Mouse (Mus musculus) right cerebral cortex, postnatal 10 days (tissue): Measurements from ENCODE around the gene Cdcp2.
"Not testable (repeated sequence)": the region's sequence is repeated elsewhere in the genome, so short reads cannot be mapped to it uniquely, and the experiment has no call there.

Experiments
- DNase-seq, 2 experiments: peaks; one replicate each; pipeline ENCODE4 v3.0.0; 2021; ENCODE audit warnings: low spot score in 2 of 2

The Cdcp2 gene

GRCm38 (mm10) chr4:107091696-107092095 lies 5.0 kb upstream of the Cdcp2 start:
- no peak for DNase-seq

GRCm38 (mm10) chr4:107094484-107095187 lies 2.1 kb upstream of the Cdcp2 start:
- no peak for DNase-seq

GRCm38 (mm10) chr4:107096043-107096442 lies 648 bp upstream of the Cdcp2 start:
- DNase-seq, result no peak

- no peak for DNase-seq
Measured at GRCm38 (mm10) chr4:107097871-107098270, 1.2 kb downstream of the Cdcp2 start.

GRCm38 (mm10) chr4:107098375-107098774 lies 1.7 kb downstream of the Cdcp2 start:
- DNase-seq, result no peak

- no peak for DNase-seq
Measured at GRCm38 (mm10) chr4:107098791-107099525, 2.3 kb downstream of the Cdcp2 start.

- DNase-seq, result no peak
Measured at GRCm38 (mm10) chr4:107102220-107102619, 5.5 kb downstream of the Cdcp2 start.

GRCm38 (mm10) chr4:107106777-107107176 lies 10.1 kb downstream of the Cdcp2 start:
- no peak for DNase-seq

- no peak for DNase-seq
Measured at GRCm38 (mm10) chr4:107108291-107108731, 11.6 kb downstream of the Cdcp2 start.

GRCm38 (mm10) chr4:107109181-107109580 lies 12.5 kb downstream of the Cdcp2 start:
- not testable (repeated sequence) for DNase-seq

GRCm38 (mm10) chr4:107114278-107114677 lies 17.6 kb downstream of the Cdcp2 start:
- no peak for DNase-seq

GRCm38 (mm10) chr4:107117741-107118385 lies 21.2 kb downstream of the Cdcp2 start:
- no peak for DNase-seq

GRCm38 (mm10) chr4:107119056-107119455 lies 22.4 kb downstream of the Cdcp2 start:
- DNase-seq, result no peak

GRCm38 (mm10) chr4:107120676-107121075 lies 24.0 kb downstream of the Cdcp2 start:
- no peak for DNase-seq

- DNase-seq, result peak in 1 of 2 experiments; percentile 55
Measured at GRCm38 (mm10) chr4:107121165-107121943, 24.7 kb downstream of the Cdcp2 start.

GRCm38 (mm10) chr4:107124376-107124775 lies 27.7 kb downstream of the Cdcp2 start:
- no peak for DNase-seq

GRCm38 (mm10) chr4:107125101-107125500 lies 28.4 kb downstream of the Cdcp2 start:
- no peak for DNase-seq

GRCm38 (mm10) chr4:107126389-107126788 lies 29.7 kb downstream of the Cdcp2 start:
- no peak for DNase-seq

GRCm38 (mm10) chr4:107126891-107127524 lies 30.3 kb downstream of the Cdcp2 start:
- DNase-seq, result no peak

- DNase-seq, result no peak
Measured at GRCm38 (mm10) chr4:107127901-107128669, 31.4 kb downstream of the Cdcp2 start.

- DNase-seq, result no peak
Measured at GRCm38 (mm10) chr4:107129373-107129772, 32.7 kb downstream of the Cdcp2 start.
